Mouse (Mus musculus): ENCODE measurements at regions not wholly inside any gene's neighbourhood (a gene's known extent, or its start where the extent isn't known, plus 50 kb on each side); places are given as distances from the start of the nearest gene placed in this dataset.

DNA sequence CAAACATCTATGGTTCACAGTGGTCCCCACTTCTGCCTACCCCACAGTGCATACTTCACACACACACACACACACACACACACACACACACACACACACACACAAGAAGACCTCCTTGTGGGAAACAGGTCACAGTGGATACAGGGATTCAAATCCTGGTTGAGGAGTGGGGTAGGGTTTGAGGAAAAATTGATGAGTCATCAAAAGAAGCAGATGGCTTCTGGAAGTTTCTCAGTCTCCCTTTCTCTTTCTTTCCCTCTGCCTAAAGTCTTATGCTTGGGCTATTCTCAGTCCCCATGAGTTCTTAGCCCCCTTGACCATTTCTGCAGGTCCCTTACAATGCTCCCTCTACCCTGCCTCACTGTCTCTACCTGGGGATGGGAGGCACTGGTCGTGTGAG, 56.4 kb downstream of the Rassf10 start:
- no peaks in the 10 kb centered on the region for H3K9me3 ChIP-seq (ENCODE audit: control insufficient read depth, low read length)

DNA sequence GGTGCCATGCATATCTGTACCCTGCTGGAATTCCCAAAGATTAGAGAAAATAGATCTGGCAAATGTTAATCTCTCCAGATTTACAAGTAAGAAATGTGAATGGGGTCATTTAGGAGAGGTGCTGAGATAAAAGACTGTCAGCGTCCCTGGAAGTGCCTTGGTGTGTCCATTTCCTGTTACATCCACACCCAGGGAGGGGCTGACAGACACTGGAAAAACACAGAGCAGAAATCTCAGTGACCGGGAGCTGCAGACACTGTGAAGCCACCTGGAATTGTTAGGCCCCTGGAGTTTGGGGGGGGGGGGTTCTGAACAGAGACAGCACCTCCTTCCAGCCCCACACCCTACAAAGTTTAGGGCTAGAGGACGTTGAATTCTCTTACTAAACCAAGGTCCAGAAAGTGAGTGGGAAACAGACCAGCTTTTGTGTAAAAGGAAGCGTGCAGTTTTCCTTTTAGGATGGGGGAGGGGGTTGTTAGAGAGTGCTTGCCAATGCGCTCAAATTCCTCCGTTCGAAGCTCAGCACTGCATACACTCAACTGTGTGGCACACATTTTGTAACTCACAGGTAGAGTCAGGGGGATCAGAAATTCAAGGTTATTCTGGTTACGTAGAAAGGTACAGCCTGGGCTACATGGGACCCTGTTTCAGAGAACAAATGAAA, 63.5 kb downstream of the Rassf10 start:
- 28% methylated on average over 8 of the region's 8 CpGs for WGBS
- Histone ChIP-seq H3K4me1 (ENCODE audit: control insufficient read depth, insufficient read depth, low read length) (no peaks in the 10 kb centered on the region; the same call in 1 of the 2 replicates), H3K9ac (ENCODE audit: low read depth, low read length) (no peak overlapping the region), H3K9me3 (ENCODE audit: control insufficient read depth, low read length) (no peaks in the 10 kb centered on the region), H3K36me3 (ENCODE audit: control insufficient read depth, insufficient read depth, low read length) (no peaks in the 10 kb centered on the region), H3K27me3 (replicated peaks; ENCODE audit: control insufficient read depth, insufficient read depth, low read length) (no peaks in the 10 kb centered on the region), H3K4me2 (ENCODE audit: low read depth, low read length) (no peak overlapping the region), H3K27ac (ENCODE audit: low read length) (no peak overlapping the region), H3K4me3 (ENCODE audit: low read length) (no peak overlapping the region)
- no peak for ATAC-seq

More for the DNA sequence above, 56.4 kb downstream of the Rassf10 start:
- no peaks in the 10 kb centered on the region for H3K36me3 ChIP-seq (ENCODE audit: control insufficient read depth, insufficient read depth, low read length)
- no peak overlapping the region for H3K4me2 ChIP-seq (ENCODE audit: low read depth, low read length)
- no peak overlapping the region for H3K9ac ChIP-seq (ENCODE audit: low read depth, low read length)
- no peak for ATAC-seq
- H3K4me3 ChIP-seq (ENCODE audit: low read length) = no peak overlapping the region
- no peak overlapping the region for H3K27ac ChIP-seq (ENCODE audit: low read length)
- WGBS = 75% methylated on average over 1 of the region's 1 CpGs
- H3K4me1 ChIP-seq (ENCODE audit: control insufficient read depth, insufficient read depth, low read length) = no peaks in the 10 kb centered on the region
- no peaks in the 10 kb centered on the region for H3K27me3 ChIP-seq (replicated peaks; ENCODE audit: control insufficient read depth, insufficient read depth, low read length)

DNA sequence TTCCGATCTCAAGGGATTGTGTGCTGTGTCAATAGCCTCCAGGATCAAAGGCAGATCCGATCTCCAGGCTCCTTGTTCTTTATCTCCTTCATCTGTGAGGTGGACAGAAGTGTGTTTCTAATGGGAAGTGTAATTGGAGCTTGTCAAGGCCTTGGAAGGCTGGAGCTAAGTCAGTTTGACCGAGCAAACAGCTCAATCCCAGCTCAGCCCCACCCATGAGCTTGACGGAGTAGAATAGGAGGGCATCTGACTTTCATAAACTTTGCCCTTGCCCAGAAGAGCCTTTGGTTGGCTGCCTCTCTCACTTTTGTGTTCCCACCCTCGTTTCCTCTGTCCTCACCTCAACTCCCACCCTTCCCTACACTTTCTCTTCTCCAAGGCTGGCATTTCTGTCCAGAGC, 67.7 kb downstream of the Rassf10 start:
- no peak overlapping the region for H3K4me2 ChIP-seq (ENCODE audit: low read depth, low read length)
- no peaks in the 10 kb centered on the region; the same call in 1 of the 2 replicates for H3K4me1 ChIP-seq (ENCODE audit: control insufficient read depth, insufficient read depth, low read length)
- WGBS = 46% methylated on average over 5 of the region's 5 CpGs
- no peak for ATAC-seq
- H3K27ac ChIP-seq (ENCODE audit: low read length) = no peak overlapping the region
- no peak overlapping the region for H3K9ac ChIP-seq (ENCODE audit: low read depth, low read length)
- H3K4me3 ChIP-seq (ENCODE audit: low read length) = no peak overlapping the region
- H3K9me3 ChIP-seq (ENCODE audit: control insufficient read depth, low read length) = no peaks in the 10 kb centered on the region
- no peaks in the 10 kb centered on the region for H3K36me3 ChIP-seq (ENCODE audit: control insufficient read depth, insufficient read depth, low read length)
- H3K27me3 ChIP-seq (replicated peaks; ENCODE audit: control insufficient read depth, insufficient read depth, low read length) = no peaks in the 10 kb centered on the region

DNA sequence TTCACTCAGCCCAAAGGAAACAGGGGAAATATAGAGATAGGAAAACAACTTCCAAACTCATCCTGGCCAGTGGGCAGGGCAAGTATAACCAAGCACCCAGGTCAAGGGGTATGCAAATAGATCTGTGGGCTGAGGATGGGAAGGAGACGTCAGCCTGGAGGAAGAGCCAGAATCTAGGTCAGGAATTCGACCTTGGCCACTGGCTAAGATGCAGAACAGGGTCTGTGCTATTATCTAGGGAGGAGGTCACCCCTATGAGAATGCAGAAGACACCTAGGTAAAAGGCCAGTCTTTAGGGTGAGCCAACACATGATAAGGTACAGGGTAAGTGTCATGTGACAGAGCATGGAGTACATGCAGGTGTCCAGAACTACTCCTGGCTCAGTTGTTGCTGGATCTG, 68.8 kb downstream of the Rassf10 start:
- no peak overlapping the region for H3K9ac ChIP-seq (ENCODE audit: low read depth, low read length)
- WGBS = 34% methylated on average over 2 of the region's 2 CpGs
- ATAC-seq = no peak

DNA sequence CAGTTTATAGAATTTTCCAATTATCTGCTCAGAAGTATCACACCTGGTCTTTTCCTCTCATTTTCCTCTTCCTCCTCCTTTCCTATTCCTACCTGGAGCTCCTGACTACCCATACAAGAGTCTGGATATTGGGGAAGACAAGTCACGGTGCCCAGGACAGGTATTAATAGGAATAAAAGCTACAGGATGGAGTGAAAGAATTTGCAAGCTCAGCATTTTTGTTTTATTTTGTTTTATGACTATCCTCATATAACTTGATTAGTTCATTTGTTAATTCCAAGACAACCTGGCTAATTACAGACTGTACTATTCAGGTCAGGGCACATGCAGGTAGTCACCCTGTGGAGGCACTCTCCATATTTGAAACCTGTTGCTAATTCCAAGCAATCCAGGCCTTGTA, 72.0 kb downstream of the Rassf10 start:
- Histone ChIP-seq H3K4me3 (ENCODE audit: low read length) (no peak overlapping the region), H3K27ac (ENCODE audit: low read length) (no peak overlapping the region), H3K4me1 (ENCODE audit: control insufficient read depth, insufficient read depth, low read length) (peaks cover 8% of the 10 kb centered on the region), H3K36me3 (ENCODE audit: control insufficient read depth, insufficient read depth, low read length) (no peaks in the 10 kb centered on the region), H3K9ac (ENCODE audit: low read depth, low read length) (no peak overlapping the region), H3K9me3 (ENCODE audit: control insufficient read depth, low read length) (no peaks in the 10 kb centered on the region), H3K27me3 (replicated peaks; ENCODE audit: control insufficient read depth, insufficient read depth, low read length) (no peaks in the 10 kb centered on the region), H3K4me2 (ENCODE audit: low read depth, low read length) (no peak overlapping the region)
- no peak for ATAC-seq
- WGBS = 91% methylated on average over 1 of the region's 1 CpGs

More for the DNA sequence above, 68.8 kb downstream of the Rassf10 start:
- no peaks in the 10 kb centered on the region; the same call in 1 of the 2 replicates for H3K4me1 ChIP-seq (ENCODE audit: control insufficient read depth, insufficient read depth, low read length)
- H3K27me3 ChIP-seq (replicated peaks; ENCODE audit: control insufficient read depth, insufficient read depth, low read length) = no peaks in the 10 kb centered on the region
- no peak overlapping the region for H3K4me3 ChIP-seq (ENCODE audit: low read length)
- H3K4me2 ChIP-seq (ENCODE audit: low read depth, low read length) = no peak overlapping the region
- no peaks in the 10 kb centered on the region for H3K9me3 ChIP-seq (ENCODE audit: control insufficient read depth, low read length)
- H3K27ac ChIP-seq (ENCODE audit: low read length) = no peak overlapping the region
- H3K36me3 ChIP-seq (ENCODE audit: control insufficient read depth, insufficient read depth, low read length) = no peaks in the 10 kb centered on the region

DNA sequence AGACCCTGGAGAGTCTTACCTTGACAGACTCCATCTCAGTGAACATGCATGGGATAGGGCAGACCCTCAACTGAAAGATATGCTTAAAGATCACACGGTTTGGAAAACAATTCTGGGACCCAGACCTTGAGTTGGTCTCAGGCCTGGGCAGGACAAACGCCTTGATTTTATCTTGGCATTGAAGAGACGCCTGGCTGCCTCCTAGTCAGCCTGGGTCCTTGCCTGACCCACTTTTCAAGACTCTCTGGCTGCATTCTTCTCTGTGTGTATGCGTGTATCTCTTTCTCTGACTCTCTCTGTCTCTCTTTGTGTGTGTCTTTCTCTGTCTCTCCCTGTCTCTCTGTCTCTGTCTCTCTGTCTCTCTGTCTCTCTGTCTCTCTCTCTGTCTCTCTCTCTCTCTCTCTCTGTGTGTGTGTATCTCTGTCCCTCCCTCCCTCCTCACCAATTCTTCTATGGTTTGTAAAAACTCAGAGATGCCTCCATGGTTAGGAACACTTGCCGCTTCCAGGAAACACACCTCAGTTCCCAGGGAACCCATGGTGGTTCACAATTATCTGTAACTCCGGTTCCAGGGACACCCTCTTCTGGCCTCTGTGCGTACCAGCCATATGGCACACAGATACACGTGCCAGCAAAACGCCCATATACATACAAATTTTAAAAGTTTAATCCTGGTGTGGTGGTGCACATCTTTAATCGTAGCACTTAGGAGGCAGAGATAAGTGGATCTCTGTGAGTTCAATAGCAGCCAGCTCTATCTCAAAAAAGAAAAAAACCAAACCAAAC, 72.7 kb downstream of the Rassf10 start:
- 86% methylated on average over 10 of the region's 10 CpGs for WGBS
- no peak for ATAC-seq
- H3K9me3 ChIP-seq (ENCODE audit: control insufficient read depth, low read length) = no peaks in the 10 kb centered on the region
- no peak overlapping the region for H3K4me2 ChIP-seq (ENCODE audit: low read depth, low read length)
- no peak overlapping the region for H3K9ac ChIP-seq (ENCODE audit: low read depth, low read length)
- H3K27ac ChIP-seq (ENCODE audit: low read length) = no peak overlapping the region
- H3K27me3 ChIP-seq (replicated peaks; ENCODE audit: control insufficient read depth, insufficient read depth, low read length) = no peaks in the 10 kb centered on the region
- no peak overlapping the region for H3K4me3 ChIP-seq (ENCODE audit: low read length)
- peaks cover 8% of the 10 kb centered on the region for H3K4me1 ChIP-seq (ENCODE audit: control insufficient read depth, insufficient read depth, low read length)
- H3K36me3 ChIP-seq (ENCODE audit: control insufficient read depth, insufficient read depth, low read length) = no peaks in the 10 kb centered on the region

DNA sequence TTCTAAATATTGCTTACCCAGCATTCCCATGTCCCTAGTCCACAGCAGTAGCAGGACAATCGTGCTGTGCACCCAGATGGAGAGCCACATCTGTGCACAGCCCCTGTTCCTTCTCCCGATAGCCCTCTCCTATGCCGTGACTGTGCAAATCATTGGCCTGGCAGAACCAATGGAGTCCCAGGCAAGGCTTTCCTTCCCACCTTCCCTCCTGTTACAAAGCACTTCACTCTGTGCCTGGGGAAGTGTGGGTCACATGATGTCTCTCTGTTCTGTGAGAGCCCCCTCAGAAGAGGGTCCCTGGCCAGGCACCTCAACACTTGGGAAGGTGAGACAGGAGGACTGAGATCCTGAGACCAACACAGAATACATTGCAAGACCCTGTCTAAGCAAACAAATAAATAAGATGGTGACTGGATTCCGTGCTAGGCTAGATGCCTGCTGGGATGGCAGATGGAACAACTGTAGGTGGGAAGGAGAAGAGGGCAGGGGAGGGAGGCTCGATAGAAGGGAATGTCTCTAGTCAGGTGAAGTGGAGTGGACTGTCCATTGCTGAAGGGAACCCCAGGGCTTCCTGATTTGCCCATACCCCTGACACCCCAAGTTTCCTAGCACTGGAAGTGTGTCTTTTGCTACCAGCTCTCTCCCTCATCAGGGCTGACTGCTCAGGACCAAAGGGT, 73.5 kb downstream of the Rassf10 start:
- Histone ChIP-seq H3K9me3 (ENCODE audit: control insufficient read depth, low read length) (no peaks in the 10 kb centered on the region), H3K4me3 (ENCODE audit: low read length) (no peak overlapping the region), H3K36me3 (ENCODE audit: control insufficient read depth, insufficient read depth, low read length) (no peaks in the 10 kb centered on the region), H3K4me1 (ENCODE audit: control insufficient read depth, insufficient read depth, low read length) (peaks cover 8% of the 10 kb centered on the region), H3K27ac (ENCODE audit: low read length) (no peak overlapping the region), H3K9ac (ENCODE audit: low read depth, low read length) (no peak overlapping the region), H3K27me3 (replicated peaks; ENCODE audit: control insufficient read depth, insufficient read depth, low read length) (no peaks in the 10 kb centered on the region), H3K4me2 (ENCODE audit: low read depth, low read length) (no peak overlapping the region)
- ATAC-seq = no peak
- WGBS = 78% methylated on average over 5 of the region's 5 CpGs

DNA sequence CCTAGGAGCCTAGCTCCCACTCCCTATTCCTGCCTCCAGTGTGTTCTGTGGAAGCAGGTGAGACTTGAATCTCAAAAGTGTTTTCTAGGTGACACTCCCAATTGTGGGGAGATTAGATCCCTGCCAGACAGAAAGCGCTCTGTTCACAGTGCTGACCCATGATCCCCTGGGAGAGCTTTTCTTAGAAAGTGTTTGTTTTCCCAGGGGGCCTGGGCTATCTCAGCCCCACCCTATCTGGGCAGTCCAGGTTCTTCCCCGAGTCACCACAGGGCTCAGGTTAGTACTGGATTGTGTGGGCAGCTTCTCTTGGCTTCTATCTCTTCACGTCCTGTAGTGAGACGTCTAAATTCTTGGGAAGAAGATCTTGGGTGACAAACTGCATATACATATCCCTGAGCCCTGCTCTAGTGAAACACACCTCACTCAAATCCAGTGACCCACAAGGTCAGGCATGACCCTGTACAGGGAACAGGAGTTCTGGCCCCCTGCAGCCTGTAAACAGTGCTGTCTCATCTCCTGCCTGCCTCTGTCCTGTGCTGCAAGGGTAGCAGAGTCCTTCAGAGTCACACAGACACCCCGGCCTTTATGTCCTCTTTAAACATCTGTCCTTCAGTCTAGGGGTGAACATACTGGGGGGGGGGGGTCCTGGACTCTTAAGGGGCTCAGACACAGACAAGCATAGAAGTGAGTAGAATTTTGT, 76.4 kb downstream of the Rassf10 start:
- Histone ChIP-seq H3K36me3 (ENCODE audit: control insufficient read depth, insufficient read depth, low read length) (no peaks in the 10 kb centered on the region), H3K4me3 (ENCODE audit: low read length) (no peak overlapping the region), H3K27ac (ENCODE audit: low read length) (0 out of 2 replicates have a peak overlapping the region, but pooled peaks have one; percentile 13), H3K4me2 (ENCODE audit: low read depth, low read length) (no peak overlapping the region), H3K9me3 (ENCODE audit: control insufficient read depth, low read length) (no peaks in the 10 kb centered on the region), H3K27me3 (replicated peaks; ENCODE audit: control insufficient read depth, insufficient read depth, low read length) (no peaks in the 10 kb centered on the region), H3K9ac (ENCODE audit: low read depth, low read length) (no peak overlapping the region), H3K4me1 (ENCODE audit: control insufficient read depth, insufficient read depth, low read length) (peaks cover 8% of the 10 kb centered on the region)
- peak; percentile 96 for ATAC-seq
- 22% methylated on average over 5 of the region's 5 CpGs for WGBS

DNA sequence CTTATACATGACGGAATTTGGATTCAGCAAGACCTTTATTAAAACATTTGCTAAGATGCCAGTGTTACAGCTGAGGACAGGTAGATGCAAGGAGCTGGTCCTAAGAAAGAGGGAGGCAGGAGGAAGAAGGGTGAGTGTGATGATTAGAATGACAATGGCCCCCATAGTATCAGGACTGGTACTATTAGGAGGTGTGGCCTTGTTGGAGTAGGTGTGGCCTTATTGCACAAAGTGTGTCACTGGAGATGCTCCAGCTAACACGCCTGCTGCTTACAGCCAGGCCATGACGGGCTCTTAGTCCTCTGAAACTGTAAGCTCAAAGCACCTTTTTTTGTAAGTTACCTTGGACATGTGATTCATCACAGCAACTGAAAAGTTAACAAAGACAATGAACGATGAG, 82.0 kb downstream of the Rassf10 start:
- Histone ChIP-seq H3K27ac (ENCODE audit: low read length) (no peak overlapping the region), H3K27me3 (replicated peaks; ENCODE audit: control insufficient read depth, insufficient read depth, low read length) (no peaks in the 10 kb centered on the region), H3K4me2 (ENCODE audit: low read depth, low read length) (no peak overlapping the region), H3K4me3 (ENCODE audit: low read length) (no peak overlapping the region), H3K36me3 (ENCODE audit: control insufficient read depth, insufficient read depth, low read length) (no peaks in the 10 kb centered on the region), H3K9me3 (ENCODE audit: control insufficient read depth, low read length) (no peaks in the 10 kb centered on the region), H3K9ac (ENCODE audit: low read depth, low read length) (no peak overlapping the region), H3K4me1 (ENCODE audit: control insufficient read depth, insufficient read depth, low read length) (0 out of 2 replicates have a peak, but pooled peaks cover 2% of the 10 kb centered on the region)
- no peak for ATAC-seq
- 84% methylated on average over 4 of the region's 4 CpGs for WGBS
